Mouse (Mus musculus): ENCODE data around the gene Resf1. TPM values are rescaled to one million over a fixed set of nuclear protein-coding genes. Genes with fewer than 3 reads are reported as not detected.
"Not testable (repeated sequence)": the region's sequence is repeated elsewhere in the genome, so short reads cannot be mapped to it uniquely, and the experiment has no call there.

Resf1 gene
- polyA plus RNA-seq, 1 experiment from 2014 or later = 44.8 TPM

- H3K9me3 ChIP-seq; H3K4me2 ChIP-seq; H3K27me3 ChIP-seq; H3K27ac ChIP-seq; H3K4me3 ChIP-seq (replicated peaks); H3K4me1 ChIP-seq; ATAC-seq (ENCODE audit: low FRiP score); H3K36me3 ChIP-seq (replicated peaks); H3K9ac ChIP-seq: not testable (repeated sequence)
- 92% methylated on average over 4 of the region's 4 CpGs for WGBS
Measured at GRCm38 (mm10) chr6:149355799-149356198, 46.6 kb downstream of the Resf1 start.

GRCm38 (mm10) chr6:149357155-149357554 lies 47.9 kb downstream of the Resf1 start:
- H3K9me3 ChIP-seq = 0 out of 2 replicates have a peak, but pooled peaks cover 2% of the 10 kb centered on the region
- H3K4me2 ChIP-seq = no peak overlapping the region
- ATAC-seq (ENCODE audit: low FRiP score) = no peak
- no peaks in the 10 kb centered on the region for H3K36me3 ChIP-seq (replicated peaks)
- no peaks in the 10 kb centered on the region for H3K27me3 ChIP-seq
- no peak overlapping the region for H3K9ac ChIP-seq
- no peak overlapping the region for H3K4me3 ChIP-seq (replicated peaks)
- H3K27ac ChIP-seq = no peak overlapping the region
- no peaks in the 10 kb centered on the region for H3K4me1 ChIP-seq

DNA sequence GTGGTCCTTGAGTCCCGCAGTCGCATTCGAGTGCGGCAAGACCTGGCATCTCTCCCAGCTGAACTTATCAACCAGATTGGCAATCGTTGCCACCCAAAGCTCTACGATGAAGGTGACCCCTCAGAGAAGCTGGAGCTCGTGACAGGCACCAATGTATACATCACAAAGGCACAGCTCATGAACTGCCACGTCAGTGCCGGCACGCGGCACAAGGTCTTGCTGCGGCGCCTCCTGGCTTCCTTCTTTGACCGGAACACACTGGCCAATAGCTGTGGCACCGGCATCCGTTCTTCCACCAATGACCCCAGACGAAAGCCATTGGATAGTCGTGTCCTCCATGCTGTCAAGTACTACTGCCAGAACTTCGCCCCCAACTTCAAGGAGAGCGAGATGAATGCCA lies 53.3 kb downstream of the Resf1 start:
- not testable (repeated sequence) for ATAC-seq (ENCODE audit: low FRiP score); H3K4me3 ChIP-seq (replicated peaks); H3K36me3 ChIP-seq (replicated peaks); H3K27me3 ChIP-seq; H3K4me1 ChIP-seq; H3K27ac ChIP-seq; H3K9me3 ChIP-seq; H3K9ac ChIP-seq; H3K4me2 ChIP-seq
- WGBS = 94% methylated on average over 20 of the region's 20 CpGs

DNA sequence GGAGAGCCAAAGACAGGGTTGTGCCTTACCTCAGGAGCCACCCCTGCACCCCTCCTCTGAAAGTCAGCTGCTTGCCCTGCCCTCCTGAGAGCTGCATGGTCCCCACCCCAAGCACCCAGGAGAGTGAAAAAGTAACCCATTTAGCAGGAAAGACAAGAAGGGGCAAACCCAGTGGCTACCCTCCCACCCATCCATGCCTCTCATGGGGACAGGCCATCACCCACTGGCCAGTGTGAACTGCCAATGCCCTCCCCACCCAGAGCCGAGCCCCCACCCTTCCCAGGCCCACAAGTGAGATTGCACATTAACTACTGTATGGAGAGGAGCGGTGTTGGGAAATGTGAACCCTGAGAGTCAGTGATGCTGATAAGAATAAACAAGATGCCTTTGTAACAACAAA lies 56.8 kb downstream of the Resf1 start:
- not testable (repeated sequence) for ATAC-seq (ENCODE audit: low FRiP score); H3K4me3 ChIP-seq (replicated peaks); H3K9ac ChIP-seq; H3K4me1 ChIP-seq; H3K27me3 ChIP-seq; H3K36me3 ChIP-seq (replicated peaks); H3K27ac ChIP-seq; H3K9me3 ChIP-seq; H3K4me2 ChIP-seq
- 92% methylated on average over 2 of the region's 2 CpGs for WGBS

GRCm38 (mm10) chr6:149366403-149366802 lies 57.2 kb downstream of the Resf1 start:
- H3K9me3 ChIP-seq = 0 out of 2 replicates have a peak, but pooled peaks cover 1% of the 10 kb centered on the region
- WGBS = 93% methylated on average over 2 of the region's 2 CpGs
- H3K4me3 ChIP-seq (replicated peaks) = no peak overlapping the region
- no peaks in the 10 kb centered on the region for H3K4me1 ChIP-seq
- no peaks in the 10 kb centered on the region for H3K36me3 ChIP-seq (replicated peaks)
- H3K27me3 ChIP-seq = no peaks in the 10 kb centered on the region
- H3K4me2 ChIP-seq = no peak overlapping the region
- H3K27ac ChIP-seq = no peak overlapping the region
- H3K9ac ChIP-seq = no peak overlapping the region
- no peak for ATAC-seq (ENCODE audit: low FRiP score)

- ATAC-seq (ENCODE audit: low FRiP score) = no peak
- H3K9ac ChIP-seq = no peak overlapping the region
- H3K36me3 ChIP-seq (replicated peaks) = no peaks in the 10 kb centered on the region
- no peak overlapping the region for H3K27ac ChIP-seq
- no peaks in the 10 kb centered on the region for H3K27me3 ChIP-seq
- 68% methylated on average over 2 of the region's 2 CpGs for WGBS
- no peaks in the 10 kb centered on the region for H3K9me3 ChIP-seq
- H3K4me2 ChIP-seq = no peak overlapping the region
- H3K4me3 ChIP-seq (replicated peaks) = no peak overlapping the region
- no peaks in the 10 kb centered on the region for H3K4me1 ChIP-seq
Measured at GRCm38 (mm10) chr6:149374986-149375457, 65.8 kb downstream of the Resf1 start.

DNA sequence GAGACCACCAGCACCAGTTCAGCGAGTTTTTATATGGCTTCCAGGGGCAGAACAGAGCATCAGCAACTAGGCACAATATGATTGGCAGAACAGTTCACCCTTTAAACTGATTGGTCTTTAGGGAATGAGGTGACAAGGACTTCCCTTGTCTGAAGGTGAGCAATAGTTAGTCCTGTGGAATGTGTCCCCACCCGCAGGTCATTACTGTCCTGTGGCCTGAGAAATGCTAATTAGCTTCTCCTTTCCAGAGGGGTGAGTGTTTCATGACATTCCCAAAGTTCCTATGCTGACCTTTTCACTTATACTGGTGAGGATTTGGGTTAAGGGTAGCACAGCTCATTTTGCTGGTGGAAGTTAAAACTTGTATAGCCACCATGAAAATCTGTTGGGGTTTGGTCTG lies 74.3 kb downstream of the Resf1 start:
- H3K4me2 ChIP-seq = no peak overlapping the region
- whole genome bisulfite sequencing = 75% methylated on average over 2 of the region's 2 CpGs
- H3K27me3 ChIP-seq = no peaks in the 10 kb centered on the region

More for the DNA sequence above, 74.3 kb downstream of the Resf1 start:
- H3K4me3 ChIP-seq (replicated peaks) = no peak overlapping the region
- no peaks in the 10 kb centered on the region for H3K9me3 ChIP-seq
- no peak overlapping the region for H3K9ac ChIP-seq
- no peak overlapping the region for H3K27ac ChIP-seq
- ATAC-seq (ENCODE audit: low FRiP score) = no peak
- no peaks in the 10 kb centered on the region for H3K36me3 ChIP-seq (replicated peaks)
- H3K4me1 ChIP-seq = no peaks in the 10 kb centered on the region

Other genes with a start within 250 kb of the Resf1 start
- 18.1 and 18.8 TPM in 2 replicates for gene Dennd5b, start 207.7 kb upstream of the Resf1 start, polyA plus RNA-seq (2016; fragmentation: Nextera tagmentation; extraction: Ambion mirVana)
- gene Gm10203, start 179.2 kb upstream of the Resf1 start, polyA plus RNA-seq (2016; fragmentation: Nextera tagmentation; extraction: Ambion mirVana) = not detected in 2 replicates
- 8.4 and 9.7 TPM in 2 replicates for gene Etfbkmt, start 169.6 kb upstream of the Resf1 start, polyA plus RNA-seq (2016; fragmentation: Nextera tagmentation; extraction: Ambion mirVana)
- gene Amn1, start 120.7 kb upstream of the Resf1 start, polyA plus RNA-seq (2016; fragmentation: Nextera tagmentation; extraction: Ambion mirVana) = 74.9 and 76.1 TPM in 2 replicates
- 28.1 and 33.3 TPM in 2 replicates for gene Bicd1, start 99.5 kb downstream of the Resf1 start, polyA plus RNA-seq (2016; fragmentation: Nextera tagmentation; extraction: Ambion mirVana)

All from forebrain, embryonic 12.5 days (tissue).